11 mouse cellular contexts compared by ENCODE assay signal in the genomic region with DNA sequence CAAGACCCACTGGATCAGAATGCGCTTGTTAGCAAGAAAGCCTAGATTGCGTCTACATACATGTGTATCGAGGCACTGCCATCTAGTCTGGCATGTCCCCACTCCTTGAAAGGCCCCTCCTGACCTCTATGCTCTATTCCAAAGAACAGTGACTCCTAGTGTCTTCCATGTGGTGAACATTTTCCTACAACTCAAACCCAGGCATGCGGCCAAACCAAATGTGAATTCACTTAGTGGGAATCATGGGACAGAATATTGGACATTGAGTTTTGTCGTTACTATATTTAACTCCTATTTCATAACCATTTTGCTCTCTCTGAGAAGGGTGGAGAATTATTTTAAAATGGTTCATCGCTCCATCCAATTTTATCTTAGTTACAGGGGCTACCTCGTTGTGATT.
A peak's percentile ranks its signal among the peaks of the same experiment; 100 is the strongest.
DNase-seq lines count a peak whose midpoint lies in the region; ATAC-seq lines count a peak whose summit lies in the region.
"Had no signal": no experiment of that assay in that cellular context is flagged by ENCODE, and none has a peak within 500 bp of the region (broad histone marks: within the 10 kb centered on the region; RNA-seq: fewer than 3 reads in every experiment).

No protein-coding gene starts in this region.

- ATAC-seq in intestine, embryonic 15.5 days = 0 out of 2 replicates have a peak, but pooled peaks have one; percentile 41
- ATAC-seq in kidney, embryonic 15.5 days (replicated peaks; ENCODE audit: low FRiP score) = no peak

- peak; percentile 69 for DNase-seq in cerebellum, postnatal 10 days
- DNase-seq in cerebellum, adult 8-10 months = no peak
- peak; percentile 23 for DNase-seq in right cerebral cortex, postnatal 4 days
- DNase-seq in right cerebral cortex, postnatal 36 days (ENCODE audit: low spot score in 2 of 2) = no peak
- DNase-seq in skeletal muscle tissue, adult 2 months (ENCODE audit: low read depth, low spot score) = peak; percentile 54
- DNase-seq in spleen, adult 12 weeks (ENCODE audit: low spot score) = no peak
- DNase-seq: adrenal gland, adult 8-10 months; kidney, adult 2 months had no signal

- no peaks in the 10 kb centered on the region for H3K4me1 ChIP-seq in intestine, embryonic 15.5 days (replicated peaks)
- H3K4me1 ChIP-seq in kidney, embryonic 15.5 days = no peaks in the 10 kb centered on the region

- WGBS in intestine, embryonic 15.5 days = 92% methylated on average over 7 of the region's 7 CpGs
- WGBS in kidney, embryonic 15.5 days = 90% methylated on average over 7 of the region's 7 CpGs

- H3K9me3 ChIP-seq in intestine, embryonic 15.5 days = no peaks in the 10 kb centered on the region
- no peaks in the 10 kb centered on the region for H3K9me3 ChIP-seq in kidney, embryonic 15.5 days (replicated peaks)
- H3K9me3 ChIP-seq: heart, embryonic 13.5 days had no signal

- H3K4me3 ChIP-seq in intestine, embryonic 15.5 days (replicated peaks) = no peak overlapping the region
- no peak overlapping the region for H3K4me3 ChIP-seq in kidney, embryonic 15.5 days (replicated peaks)
- H3K4me3 ChIP-seq: heart, embryonic 13.5 days had no signal

- no peaks in the 10 kb centered on the region for H3K36me3 ChIP-seq in intestine, embryonic 15.5 days
- H3K36me3 ChIP-seq in kidney, embryonic 15.5 days = no peaks in the 10 kb centered on the region
- H3K36me3 ChIP-seq: heart, embryonic 13.5 days had no signal

- no peak overlapping the region for H3K9ac ChIP-seq in intestine, embryonic 15.5 days
- H3K9ac ChIP-seq in kidney, embryonic 15.5 days = no peak overlapping the region
- H3K9ac ChIP-seq: heart, embryonic 13.5 days had no signal

- H3K27me3 ChIP-seq in intestine, embryonic 15.5 days (replicated peaks) = no peaks in the 10 kb centered on the region
- no peaks in the 10 kb centered on the region for H3K27me3 ChIP-seq in kidney, embryonic 15.5 days

- no peak overlapping the region for H3K27ac ChIP-seq in intestine, embryonic 15.5 days
- H3K27ac ChIP-seq in kidney, embryonic 15.5 days = no peak overlapping the region
- H3K27ac ChIP-seq: heart, embryonic 13.5 days had no signal

- no peak overlapping the region for H3K4me2 ChIP-seq in intestine, embryonic 15.5 days (replicated peaks)
- H3K4me2 ChIP-seq in kidney, embryonic 15.5 days = no peak overlapping the region
- H3K4me2 ChIP-seq: heart, embryonic 13.5 days had no signal

Comparison
In these comparisons a context has a peak if more than half of its experiments do, and no peak if none do; other contexts are left out.
1. DNase-seq: peak in cerebellum, postnatal 10 days (2 of 2), right cerebral cortex, postnatal 4 days (single experiment) and skeletal muscle tissue, adult 2 months (single experiment); none in cerebellum, adult 8-10 months (single experiment), right cerebral cortex, postnatal 36 days (0 of 2) and spleen, adult 12 weeks (single experiment).